Mouse (Mus musculus): ENCODE measurements around the gene Btbd35f13. TPM values are rescaled to one million over a fixed set of nuclear protein-coding genes. Genes with fewer than 3 reads are reported as not detected.
"Not testable (repeated sequence)": the region's sequence is repeated elsewhere in the genome, so short reads cannot be mapped to it uniquely, and the experiment has no call there.

Btbd35f13 gene
- not detected for total RNA-seq (2021)
- long read RNA-seq, result 0 reads

- DNase-seq (ENCODE audit: low spot score in 2 of 2), result not testable (repeated sequence)
Observed at GRCm38 (mm10) chrX:33656872-33657271, at the start of gene Btbd35f13. Gene Btbd35f13, plus strand, starts transcription at chrX:33657172.

GRCm38 (mm10) chrX:33702249-33702648 lies 45.3 kb downstream of the Btbd35f13 start, which contains the start of gene Btbd35f14:
Gene Btbd35f14, minus strand, starts transcription at chrX:33702349.
- not testable (repeated sequence) for DNase-seq (ENCODE audit: low spot score in 2 of 2)

Other genes starting within 250 kb of the Btbd35f13 start
- gene Btbd35f15, start 79.9 kb upstream of the Btbd35f13 start, total RNA-seq (2021), result not detected
- not detected for gene Btbd35f14, start 45.2 kb downstream of the Btbd35f13 start, total RNA-seq (2021)

Measured in layer of hippocampus, adult 18-20 months (tissue).